Mouse (Mus musculus): ENCODE data around the gene Dnaaf5.

- TF ChIP-seq CTCF (conservative IDR thresholded peaks at IDR 0.05; ENCODE audit: low read length) (no peak), NANOG (IDR thresholded peaks at IDR 0.05; ENCODE audit: borderline replicate concordance, low read length) (no peak)
Measured at GRCm38 (mm10) chr5:139216774-139217173, 66.8 kb downstream of the Dnaaf5 start.
